Mouse (Mus musculus) heart, postnatal 14 days (tissue): Measurements from ENCODE around the gene Ppp2r5e. TPM values are rescaled to one million over a fixed set of nuclear protein-coding genes. Genes with fewer than 3 reads are reported as not detected.

Experiments used
- DNase-seq, 2 experiments: peaks; one replicate each; pipeline ENCODE4 v3.0.0; 2021 to 2022
- intact Hi-C: fragments of 180-260 bp; cut with DNase I; formaldehyde crosslinking; loops from one replicate; pipeline ENCODE4 v1.15.1; 2025
- total RNA-seq, 2 experiments: library from RNA; stranded (reverse); gene quantifications; 2 replicates each; pipeline ENCODE4 v1.2.3; 2021

The Ppp2r5e gene
- total RNA-seq, 2 experiments from 2014 or later, result 35.3 to 36.2 TPM

DNA sequence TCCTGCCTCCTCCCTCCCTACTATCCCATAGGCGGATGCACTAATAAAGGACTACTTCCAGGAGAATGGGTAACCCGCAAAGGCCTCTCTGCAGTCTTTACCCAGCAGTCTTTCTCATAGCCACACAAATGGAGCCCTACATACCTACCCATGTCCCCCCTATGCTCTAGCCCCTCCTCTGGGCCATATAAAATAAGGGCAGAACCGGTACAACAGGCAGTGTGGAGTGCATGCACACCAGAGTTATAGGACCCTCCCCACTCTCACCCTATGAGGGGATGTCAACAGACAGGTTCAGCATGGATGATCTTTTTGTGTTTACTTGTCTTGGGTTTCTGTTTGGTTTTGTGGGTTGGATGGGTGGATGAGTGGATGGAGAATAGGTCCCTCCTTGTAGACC is 52.7 kb downstream of the Ppp2r5e start:
- intact Hi-C loops, result no loop called here
- no peak for DNase-seq

DNA sequence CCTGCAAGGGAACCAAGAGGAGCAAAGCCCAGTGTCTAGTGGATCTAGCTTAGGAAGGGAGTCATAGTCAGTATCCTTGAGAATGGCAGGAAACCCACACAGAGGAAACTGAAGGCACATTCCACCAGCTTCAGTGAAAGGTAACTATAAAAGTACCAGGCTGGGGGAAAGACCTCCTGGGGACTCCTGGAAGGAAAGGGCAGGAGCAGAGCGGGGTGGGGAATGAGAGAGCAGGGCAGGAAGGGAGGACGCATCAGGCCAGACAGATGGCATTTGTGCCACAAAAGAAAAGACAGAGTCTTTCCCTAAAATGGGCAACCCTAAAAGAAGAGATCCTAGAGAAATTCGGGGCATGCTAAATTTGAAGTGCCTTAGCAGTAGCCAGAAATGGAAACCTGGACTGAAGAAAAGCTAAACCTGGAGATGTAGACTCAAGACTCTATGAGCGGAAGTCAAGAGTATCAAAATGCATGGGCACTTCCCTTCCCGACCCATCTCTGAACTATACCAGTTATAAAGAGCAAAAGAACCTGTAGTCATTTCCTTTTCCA is 55.3 kb downstream of the Ppp2r5e start:
- DNase-seq, result no peak
- intact Hi-C loops, result no loop called here

DNA sequence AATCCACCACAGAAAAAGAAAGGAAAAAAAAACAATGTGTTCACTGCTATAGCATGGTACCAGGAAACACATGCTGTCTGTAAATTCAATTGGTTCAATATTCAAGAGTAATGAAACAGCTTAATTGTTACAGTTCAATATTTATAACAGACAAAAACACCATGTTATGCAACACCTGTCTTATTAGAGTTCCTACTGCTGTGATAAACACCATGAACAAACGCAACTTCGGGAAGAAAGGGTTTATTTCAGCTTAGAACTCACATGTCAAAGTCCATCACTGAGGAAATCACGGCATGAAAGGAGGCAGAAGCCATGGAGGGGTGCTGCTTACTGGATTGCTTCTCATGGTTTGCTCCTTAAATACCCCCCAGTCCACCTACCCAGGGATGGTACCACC is 56.8 kb downstream of the Ppp2r5e start:
- intact Hi-C loops, result no loop called here
- DNase-seq, result no peak

DNA sequence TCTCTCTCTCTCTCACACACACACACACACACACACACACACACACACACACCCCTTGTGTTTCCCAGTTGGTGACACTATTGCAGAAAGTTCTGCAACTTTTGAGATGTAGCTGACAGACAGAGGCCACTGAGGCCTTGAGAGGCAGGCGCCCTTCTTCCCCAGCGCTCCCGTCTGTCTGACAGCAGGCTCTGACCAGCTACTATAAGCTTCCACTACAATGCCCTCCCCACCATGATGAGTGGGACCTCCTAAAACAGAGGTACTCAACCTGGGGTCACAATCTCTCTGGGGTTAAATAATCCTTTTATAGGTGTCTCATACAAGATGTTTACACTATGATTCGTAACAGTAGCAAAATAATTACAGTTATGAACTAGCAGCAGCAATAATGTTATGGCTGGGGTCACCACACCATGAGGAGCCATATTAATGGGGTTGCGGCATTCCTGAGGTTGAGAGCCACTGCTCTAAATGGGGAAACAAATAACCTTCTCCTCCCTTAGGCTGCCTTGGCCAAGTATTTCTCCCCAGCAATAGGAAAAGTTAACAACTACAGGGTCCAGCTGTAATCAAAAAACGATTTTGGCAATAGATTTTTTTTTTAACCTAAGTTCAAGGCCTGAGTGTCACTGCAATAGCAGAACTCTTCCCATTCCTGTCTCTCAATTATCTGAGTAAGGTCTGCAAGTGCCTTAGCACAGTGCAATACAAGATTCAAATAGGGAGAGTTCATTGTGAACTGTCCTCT is 58.2 kb downstream of the Ppp2r5e start:
- DNase-seq, result no peak
- intact Hi-C loops, result no loop called here

DNA sequence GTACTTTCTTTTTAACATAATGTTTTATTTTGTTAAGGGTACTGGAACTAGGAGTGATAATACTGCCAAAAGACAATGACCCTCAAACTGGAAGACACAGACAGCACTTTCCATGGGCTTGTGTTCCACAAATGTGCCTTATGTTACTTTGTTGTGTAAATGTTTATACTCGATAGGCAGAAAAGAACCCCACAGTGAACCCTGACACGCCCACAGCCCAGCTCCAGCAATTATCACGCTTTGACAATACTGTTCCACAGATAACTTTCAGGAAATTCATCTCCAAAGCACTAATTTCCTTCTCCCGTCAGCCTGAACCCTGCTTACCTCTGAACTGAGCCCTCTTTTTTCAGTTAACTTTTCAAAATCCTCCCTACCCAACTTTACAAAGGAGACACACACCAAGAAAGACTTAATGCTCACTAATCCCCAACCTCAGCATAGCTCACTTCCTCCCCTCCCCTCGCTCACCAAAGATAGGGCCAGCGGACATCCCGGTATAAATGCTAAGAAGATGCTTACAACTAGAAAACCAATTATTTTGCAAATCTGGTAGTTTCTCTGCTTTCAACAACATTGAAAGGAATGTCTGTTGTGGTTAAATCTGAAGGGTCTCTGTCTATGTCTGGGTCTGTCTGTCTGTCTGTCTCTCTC is 58.9 kb downstream of the Ppp2r5e start:
- intact Hi-C loops, result no loop called here
- DNase-seq, result no peak

DNA sequence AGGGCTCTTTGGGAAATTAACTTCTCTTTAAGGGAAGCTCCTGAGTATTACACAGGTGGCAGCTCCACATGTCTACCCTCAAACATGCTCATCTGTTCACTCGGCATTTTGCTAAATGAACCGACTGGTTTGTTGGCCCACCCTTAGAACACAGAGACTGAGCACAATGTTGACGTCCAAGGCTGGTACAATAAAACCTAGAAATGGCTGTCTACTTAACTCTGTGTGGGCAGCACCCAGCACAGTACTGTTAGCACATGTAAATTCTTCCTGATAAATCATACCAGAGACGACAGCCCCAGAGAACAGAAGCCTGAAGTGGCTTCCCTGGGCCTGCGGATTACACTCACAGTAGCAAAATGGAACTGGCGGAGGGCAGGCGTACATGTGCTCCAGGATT is 59.5 kb downstream of the Ppp2r5e start:
- intact Hi-C loops, result no loop called here
- no peak for DNase-seq

DNA sequence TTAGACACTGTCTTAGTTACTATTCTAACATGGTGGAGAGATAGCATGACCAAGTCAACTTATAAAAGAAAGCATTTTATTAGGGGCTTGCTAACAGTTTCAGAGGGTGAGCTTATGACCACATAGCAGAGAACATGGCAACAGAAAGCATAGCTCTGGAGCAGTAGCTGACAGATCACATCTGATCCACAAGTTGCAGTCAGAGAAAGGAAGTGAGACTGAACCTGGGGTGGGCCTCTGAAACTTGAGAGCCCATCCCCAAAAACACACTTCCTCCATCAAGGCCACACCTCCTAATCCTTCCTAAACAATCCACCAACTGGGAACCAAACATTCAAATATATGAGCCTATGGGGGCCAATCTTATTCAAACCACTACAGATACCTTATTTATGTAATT is 62.9 kb downstream of the Ppp2r5e start:
- intact Hi-C loops, result no loop called here
- no peak for DNase-seq

DNA sequence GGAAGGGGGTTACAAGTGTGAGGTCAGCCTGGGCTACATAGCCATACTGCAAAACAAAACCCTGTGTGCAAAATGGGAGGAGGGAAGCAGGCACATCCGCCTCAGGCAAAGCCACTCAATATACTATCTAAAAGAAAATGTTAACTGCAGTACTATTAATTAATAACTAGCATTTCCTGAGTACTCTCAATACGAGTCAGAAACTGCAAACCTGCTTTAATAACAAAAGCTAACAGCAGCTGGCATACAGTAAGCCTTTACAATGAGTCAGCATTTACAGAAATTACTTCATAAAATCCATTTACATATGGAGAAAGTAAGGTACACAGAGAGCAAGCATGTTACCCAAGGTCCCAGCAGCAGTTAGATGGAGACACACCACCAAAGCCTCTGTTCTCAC is 64.2 kb downstream of the Ppp2r5e start:
- no peak for DNase-seq
- intact Hi-C loops, result no loop called here

DNA sequence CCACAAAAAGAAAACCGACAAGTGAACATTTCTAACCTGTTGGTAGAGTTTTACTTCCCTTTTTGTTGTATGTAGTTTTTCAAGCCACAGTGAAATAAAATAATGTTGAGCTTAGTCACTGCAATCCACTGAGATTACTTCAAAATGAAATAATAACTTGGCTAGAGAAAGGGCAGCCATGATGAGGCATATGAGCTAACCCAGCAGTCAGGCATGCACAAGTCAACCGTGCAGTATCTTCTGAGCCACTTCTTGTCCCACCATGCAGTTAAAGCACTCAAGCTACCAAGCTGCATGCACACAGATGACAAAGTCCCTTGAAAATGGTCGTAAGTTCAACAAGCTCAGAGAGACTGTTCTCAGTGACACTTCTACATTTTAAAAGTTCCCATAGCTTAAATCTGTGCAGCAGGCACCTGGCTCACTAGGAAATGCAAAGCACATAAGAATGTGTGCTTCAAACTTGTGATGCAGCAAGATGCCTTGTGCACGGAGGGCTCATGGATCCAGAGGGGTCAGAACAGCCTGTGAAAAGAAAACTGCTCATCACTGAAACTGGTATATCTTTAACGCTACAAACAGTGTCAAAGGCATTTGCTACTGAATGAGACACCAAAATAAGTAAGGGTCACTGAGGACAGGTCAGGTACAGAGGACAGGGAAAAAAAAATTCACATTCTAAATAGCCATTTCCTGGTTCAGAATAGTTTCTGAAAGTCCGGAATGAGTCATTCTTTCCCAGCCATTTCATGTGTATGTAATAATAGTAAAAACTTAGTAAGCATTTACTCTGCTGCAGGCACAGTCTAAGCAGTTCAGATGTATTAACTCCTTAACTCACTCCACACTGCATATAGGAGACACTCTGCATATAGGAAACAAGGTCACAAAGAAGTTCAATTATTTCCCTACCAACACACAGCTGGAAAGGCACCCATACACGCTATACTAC is 66.9 kb downstream of the Ppp2r5e start:
- intact Hi-C loops, result loop anchor here (5.0 kb wide), 1 partner anchor 68 kb away; the partner anchor contains the start of gene Ppp2r5e
- no peak for DNase-seq

DNA sequence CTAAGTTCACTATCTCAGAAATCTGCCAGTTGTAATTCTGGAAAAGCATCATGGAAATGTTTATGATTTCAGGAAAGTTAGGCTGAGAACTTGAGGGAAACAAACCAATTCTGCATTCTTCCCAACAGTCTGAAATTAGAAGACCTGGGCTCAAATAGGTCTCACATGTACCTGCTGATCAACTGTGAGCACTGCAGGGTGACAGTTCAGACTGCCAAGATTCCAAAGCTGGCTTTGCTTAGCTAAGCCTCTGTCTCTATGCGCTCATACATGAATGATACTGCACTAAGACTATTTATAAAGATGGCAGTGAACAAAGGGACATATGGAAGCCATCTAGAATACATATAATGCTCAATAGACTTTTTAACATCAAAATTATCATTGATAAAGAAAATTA is 67.7 kb downstream of the Ppp2r5e start:
- intact Hi-C loops, result loop anchor here (5.0 kb wide), 1 partner anchor 69 kb away; the partner anchor contains the start of gene Ppp2r5e
- DNase-seq, result no peak

DNA sequence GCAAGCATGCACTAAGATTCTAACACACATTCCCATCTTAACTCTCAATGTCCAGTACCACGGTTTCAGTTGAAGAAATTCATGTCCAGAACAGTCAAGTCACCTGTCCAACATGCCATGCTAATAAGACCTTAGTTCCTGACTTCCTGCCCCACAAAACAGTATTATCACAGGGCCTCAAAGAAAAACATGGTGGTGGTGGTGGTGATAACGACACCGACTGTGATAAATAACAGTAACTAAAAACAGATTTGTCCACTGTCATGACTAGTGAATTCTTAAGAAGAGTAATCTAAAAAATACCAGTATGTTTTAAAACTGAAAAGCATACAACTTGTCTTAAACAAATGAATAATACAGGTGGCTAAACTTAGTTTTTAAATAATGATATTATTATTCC is 71.8 kb downstream of the Ppp2r5e start:
- DNase-seq, result no peak
- intact Hi-C loops, result no loop called here

DNA sequence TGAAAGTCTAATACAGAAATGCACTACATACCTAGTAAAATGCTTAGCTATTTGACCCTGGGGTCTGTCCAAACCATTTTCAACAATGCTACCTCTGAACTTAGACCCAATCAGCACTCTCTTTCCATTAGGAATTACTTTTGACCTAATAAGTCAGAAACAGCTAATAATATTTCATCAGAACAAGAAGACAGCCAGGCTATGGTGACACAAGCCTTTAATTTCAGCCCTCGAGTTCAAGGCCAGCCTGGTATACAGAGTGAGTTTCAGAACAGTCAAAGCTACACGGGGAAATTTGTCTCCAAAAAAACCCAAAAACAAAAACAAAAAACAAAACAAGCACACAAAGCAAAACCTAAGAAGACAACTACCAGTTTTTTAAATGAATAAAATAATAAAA is 73.1 kb downstream of the Ppp2r5e start:
- intact Hi-C loops, result no loop called here
- no peak for DNase-seq

DNA sequence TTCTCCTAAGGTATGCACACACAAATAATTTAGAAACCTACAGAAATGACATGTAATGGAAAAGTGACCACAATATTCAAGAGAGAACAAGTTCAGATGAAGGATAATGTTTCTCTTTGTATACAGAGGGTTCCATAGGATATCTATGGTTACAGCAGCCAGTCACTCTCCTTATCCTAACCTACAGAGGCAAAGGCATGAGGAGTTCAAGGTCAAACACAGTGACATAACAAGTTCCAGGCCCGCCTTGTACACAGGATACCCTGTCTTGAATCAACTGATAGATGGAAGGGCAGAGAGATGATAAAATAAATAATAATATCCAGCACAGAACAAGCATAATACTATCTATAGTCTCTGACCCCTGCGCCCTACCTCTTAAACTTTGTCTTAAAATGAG is 73.7 kb downstream of the Ppp2r5e start:
- intact Hi-C loops, result no loop called here
- DNase-seq, result no peak

DNA sequence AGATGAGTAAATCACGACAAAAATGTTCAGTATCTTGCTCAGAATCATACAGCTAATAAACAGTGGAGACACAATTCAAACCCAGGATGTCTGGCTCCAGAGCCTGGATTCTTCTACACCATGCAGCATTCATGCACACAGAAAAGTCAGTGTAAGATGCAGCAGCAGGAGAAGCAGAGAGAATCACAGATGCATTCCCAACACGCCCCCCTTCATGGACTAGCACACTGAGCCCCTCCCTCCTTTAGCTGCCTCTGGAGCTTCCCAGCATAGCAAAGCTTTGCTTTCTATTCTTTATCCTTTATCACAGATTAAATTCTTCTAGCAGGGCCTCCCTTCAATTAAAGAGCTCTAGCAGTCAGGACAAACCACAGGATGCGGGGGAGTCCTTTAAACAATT is 75.7 kb downstream of the Ppp2r5e start:
- DNase-seq, result no peak
- intact Hi-C loops, result no loop called here

DNA sequence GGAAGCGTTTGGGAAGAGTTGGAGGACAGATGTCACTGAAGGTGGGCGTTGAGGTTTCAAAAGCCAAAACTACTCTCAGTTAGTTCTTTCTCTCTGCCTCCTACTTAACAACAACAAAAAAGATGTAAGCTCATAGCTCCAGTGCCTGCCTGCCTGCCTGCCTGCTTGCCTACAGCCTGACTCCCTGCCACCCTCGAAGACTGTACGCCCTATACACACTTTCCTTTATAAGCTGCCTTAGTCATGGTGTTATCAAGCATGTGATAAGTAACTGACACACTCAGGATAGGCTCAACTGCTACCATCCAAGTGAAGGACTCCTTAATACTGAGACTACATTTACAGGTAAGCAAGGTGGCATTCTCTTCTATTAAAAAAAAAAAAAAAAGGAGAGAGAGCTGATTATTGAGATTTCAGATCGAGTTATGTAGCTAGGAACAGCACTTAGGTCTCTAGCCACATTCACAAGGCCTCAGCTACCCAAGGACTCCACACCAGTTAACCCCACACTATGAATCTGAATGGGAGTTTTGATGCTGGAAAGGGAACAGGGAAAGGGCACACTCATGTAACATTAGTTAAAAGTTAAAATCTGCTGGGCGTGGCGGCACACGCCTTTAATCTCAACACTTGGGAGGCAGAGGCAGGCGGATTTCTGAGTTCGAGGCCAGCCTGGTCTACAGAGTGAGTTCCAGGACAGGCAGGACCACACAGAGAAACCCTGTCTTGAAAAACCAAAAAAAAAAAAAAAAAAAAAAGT is 76.7 kb downstream of the Ppp2r5e start:
- intact Hi-C loops, result no loop called here
- DNase-seq, result no peak

DNA sequence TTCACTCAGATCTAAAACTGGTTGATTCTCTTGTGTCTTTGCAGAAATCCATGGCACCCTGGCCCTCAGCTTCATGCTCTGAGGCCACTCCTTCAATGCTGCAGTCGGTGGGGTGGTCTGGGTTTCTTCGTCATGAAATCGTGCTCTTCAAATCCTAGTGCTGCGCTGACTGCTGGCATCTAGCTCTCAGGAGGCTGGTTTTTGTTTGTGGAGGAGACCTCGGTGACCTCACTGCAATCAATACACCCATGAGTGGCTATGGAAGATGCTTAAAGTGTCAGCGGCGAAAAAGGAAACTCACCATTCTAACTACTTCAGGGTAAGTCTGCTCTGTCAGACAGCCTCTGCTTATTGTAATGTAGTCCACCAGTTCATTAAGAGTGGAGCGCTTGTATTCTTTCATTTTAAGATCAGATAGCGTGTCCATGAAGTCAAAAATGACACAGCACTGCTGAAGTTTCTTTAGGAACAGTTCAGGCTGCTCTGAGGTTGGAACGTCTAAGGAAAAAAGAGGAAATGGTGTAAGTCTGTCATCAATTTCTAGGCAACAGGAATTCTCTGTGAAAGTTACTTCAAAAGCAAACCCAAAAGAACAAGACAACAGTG is 80.6 kb downstream of the Ppp2r5e start:
- intact Hi-C loops, result no loop called here

DNA sequence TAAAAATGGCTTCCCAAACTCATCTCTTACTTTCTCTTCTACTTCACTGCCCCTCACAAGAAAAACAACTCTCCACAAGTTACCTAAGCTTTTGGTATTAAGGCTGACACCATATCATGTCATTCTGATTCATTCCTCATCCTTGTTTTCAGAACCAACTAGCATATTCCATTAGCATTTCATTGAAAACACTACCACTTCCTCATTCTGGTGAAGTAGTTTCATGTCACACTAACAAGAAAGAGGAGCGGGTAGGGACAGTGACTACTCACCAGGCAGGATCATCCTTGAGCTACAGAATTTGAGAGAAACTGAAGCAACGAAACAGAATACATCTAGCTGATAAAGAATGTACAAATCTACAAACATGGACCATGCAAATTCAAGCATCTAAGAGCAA is 84.5 kb downstream of the Ppp2r5e start:
- intact Hi-C loops, result no loop called here
- DNase-seq, result no peak

More for the DNA sequence above, 80.6 kb downstream of the Ppp2r5e start:
- DNase-seq, result no peak

DNA sequence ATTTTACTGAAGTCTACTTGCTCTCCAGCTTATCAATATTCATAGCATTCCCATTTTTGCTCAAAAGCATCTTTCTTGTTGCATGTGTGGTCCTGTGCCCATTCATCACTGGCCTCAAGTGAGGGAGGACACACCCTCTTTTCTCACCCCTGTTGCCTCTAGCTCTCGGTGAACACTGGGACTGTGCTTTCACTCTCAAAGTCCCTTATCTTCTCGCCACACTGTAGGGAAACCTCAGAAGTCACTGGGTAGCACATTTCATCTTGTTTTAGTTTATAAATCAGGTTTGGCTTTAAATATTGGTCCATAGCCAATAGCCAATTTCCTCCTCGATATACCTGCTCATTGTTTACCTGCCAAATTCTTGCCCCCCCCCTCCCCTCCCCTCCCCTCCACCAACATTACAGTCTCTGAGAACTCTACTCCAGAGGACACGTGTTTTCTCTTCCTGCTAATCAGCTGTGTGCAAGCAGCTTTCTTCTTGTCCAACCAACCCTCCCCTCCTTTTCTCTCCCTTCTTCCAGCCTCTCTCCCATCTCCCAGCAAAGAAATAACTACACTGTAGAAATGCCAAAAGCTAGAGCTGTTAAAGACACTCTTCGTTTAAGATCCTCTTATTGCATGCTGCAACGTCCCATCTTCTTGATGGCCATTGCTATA is 90.9 kb downstream of the Ppp2r5e start:
- DNase-seq, result no peak
- intact Hi-C loops, result no loop called here

DNA sequence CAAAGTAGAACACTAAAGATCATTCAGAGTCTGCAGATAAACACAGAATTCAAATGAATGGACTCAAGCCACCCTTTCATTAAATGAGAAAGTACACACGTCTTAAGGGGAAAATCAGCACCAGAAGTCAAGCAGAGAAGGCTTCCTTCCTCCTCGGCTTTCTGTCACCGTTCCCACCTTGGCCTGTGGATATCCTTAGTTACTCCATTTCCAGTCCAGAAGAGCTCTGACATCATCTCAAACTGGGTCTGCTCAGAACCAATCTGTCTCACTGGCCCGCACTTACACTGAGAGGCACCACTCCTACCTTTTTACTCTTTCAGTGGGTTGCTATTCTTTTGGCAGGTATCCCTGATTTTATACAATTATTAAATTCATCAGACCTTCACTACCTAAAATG is 93.4 kb downstream of the Ppp2r5e start:
- no peak for DNase-seq
- intact Hi-C loops, result no loop called here
